Mouse (Mus musculus): Measurements from ENCODE around the gene C1qtnf9.

GRCm38 (mm10) chr14:60738434-60738938 lies 29.4 kb upstream of the C1qtnf9 start:
- TF ChIP-seq CTCF (IDR thresholded peaks at IDR 0.05; ENCODE audit: extremely low read depth, insufficient read depth, low read length) (no peak), POLR2A (IDR thresholded peaks at IDR 0.05; ENCODE audit: extremely low read depth, insufficient read depth, low read length) (no peak)
